Mouse (Mus musculus): ENCODE results near the gene Sprtn.

DNA sequence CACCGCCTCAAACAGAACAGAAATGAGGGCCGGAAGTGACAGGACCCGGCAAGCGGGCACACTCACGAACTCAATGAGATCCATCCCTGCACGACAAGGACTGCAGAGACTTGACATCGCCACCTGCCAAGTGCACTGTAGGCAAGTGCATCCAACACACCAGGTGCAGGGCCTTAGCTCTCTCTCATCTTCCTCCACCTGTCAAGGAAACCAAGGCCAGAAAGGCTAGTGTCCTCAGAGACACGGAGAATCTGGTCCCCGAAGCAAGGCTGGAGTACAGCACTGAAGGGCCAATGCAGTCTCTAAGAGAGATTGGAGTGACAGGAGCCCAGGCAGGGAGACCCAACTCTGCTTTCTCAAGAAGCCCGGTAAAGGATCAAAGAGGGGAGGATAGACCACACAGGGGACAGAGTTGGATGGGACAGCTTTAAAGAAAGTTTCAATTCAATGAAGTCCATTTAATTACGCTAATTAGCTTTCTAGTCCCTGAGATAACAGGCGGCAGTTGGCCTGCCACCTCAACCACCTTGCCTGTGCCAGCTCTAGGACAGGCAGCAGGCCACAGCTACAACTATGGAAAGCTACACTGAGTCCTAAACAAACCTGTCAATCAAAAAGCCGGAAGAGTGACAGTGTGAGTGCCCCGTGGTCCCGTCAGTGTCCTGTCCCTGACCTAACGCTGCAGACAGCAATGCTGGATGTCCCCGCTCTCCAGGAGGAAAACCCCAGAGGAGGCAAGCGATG, 20.2 kb downstream of the Sprtn start:
- TF ChIP-seq POLR2A (IDR thresholded peaks at IDR 0.05; ENCODE audit: low read depth, low read length), result no peak
- no peak for TF ChIP-seq CTCF (conservative IDR thresholded peaks at IDR 0.05; ENCODE audit: insufficient read depth, insufficient read length, low read depth, low read length)
